Mouse (Mus musculus) ovary, postnatal 14 days (tissue): ENCODE results near the gene Fbxw19.
"Not testable (repeated sequence)": the region's sequence is repeated elsewhere in the genome, so short reads cannot be mapped to it uniquely, and the experiment has no call there.

Source experiments
- DNase-seq: peaks from one replicate; pipeline ENCODE4 v3.0.0; 2022; ENCODE audit warnings: low spot score

The Fbxw19 gene

DNA sequence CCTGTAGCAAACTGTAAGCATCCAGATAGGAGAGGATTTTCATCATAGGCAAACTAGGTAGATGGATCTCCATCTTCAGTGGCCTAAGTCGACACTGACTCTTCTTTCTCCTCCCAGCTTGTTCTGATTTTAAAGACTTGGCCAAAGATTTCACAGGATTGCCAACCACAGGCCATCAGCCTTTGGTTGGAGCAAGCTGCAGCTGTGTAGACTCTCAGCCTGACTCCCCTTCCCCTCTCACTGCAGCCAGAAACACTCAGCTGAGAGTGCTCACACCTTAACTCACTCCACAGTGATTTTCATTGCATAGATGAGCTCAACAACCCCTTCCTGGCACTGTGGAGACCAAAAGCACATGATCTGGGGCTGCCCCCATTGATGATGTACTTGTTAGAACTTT is at the start of gene Fbxw19:
Gene Fbxw19 (minus strand): TSS at position 101 of the 400 bp plus-strand sequence.
- DNase-seq: not testable (repeated sequence)

DNA sequence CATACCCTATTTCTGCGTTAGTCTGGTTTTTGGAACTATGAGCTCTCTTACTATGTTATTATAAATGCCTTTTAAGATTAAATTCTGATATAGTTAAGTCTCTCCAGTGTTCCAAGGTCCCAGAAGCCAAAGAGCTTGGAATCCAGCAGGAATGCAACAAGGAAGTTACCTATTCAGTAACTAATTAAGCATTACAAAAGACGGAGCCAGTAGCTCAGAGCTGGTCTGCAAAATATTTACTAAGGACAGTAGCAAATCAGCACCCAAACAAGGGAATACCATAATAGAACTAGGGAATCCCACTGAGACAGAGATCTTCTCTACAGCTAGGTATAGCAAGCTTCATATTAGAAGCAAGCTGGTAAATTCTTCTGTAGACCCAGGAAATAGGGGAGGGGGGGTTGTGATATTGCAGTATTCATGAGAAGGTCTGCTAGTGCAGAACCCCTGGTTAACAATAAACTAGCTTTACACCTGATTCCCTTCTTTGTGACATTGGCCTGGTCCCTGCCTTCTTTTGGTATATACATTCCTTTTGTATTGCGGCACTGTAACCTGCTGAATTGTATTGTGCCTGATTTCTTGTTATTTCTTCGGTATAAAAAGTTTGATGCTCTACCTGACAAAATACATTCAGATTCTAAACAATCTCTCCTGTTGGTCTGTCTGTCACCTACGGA is 27.9 kb upstream of the Fbxw19 start:
- DNase-seq: no peak

DNA sequence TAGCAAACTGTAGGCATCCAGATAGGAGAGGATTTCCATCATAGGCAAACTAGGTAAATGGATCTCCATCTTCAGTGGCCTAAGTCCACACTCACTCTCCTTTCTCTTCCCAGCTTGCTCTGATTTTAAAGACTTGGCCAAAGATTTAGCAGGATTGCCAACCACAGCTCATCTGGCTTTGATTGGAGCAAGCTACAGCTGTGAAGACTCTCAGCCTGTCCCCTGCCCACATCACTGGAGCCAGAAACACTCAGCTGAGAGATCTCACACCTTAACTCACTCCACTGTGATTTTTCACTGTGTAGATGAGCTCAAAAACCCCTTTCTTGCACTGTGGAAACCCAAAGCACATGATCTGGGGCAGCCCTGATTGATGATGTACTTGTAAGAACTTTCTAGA is 46.6 kb downstream of the Fbxw19 start, which contains the start of gene Fbxw16:
Gene Fbxw16 (minus strand): TSS at position 101 of the 400 bp plus-strand sequence.
- DNase-seq: no peak

DNA sequence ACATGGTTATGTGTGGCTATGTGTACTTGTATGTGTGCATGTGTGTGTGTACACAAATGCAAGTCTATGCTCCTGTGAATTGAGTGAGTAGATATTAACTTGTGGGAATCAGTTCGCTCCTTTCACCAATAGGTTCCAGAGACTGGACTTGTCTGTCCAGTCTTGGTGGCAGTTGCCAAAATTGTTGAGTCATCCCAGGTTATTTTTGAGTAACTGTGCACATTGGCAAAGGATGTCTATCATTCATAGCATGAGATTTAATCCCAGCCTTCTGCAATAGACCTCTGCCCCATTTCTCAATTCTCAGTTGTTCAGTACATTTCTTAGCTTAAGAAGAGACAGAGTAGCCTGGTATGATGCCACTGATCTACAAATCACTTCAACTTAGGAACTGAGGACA is 62.7 kb downstream of the Fbxw19 start:
- no peak for DNase-seq
